Mouse (Mus musculus) spleen, adult 12 weeks (tissue): ENCODE data around the gene Vmn1r165.
"Not testable (repeated sequence)": the region's sequence is repeated elsewhere in the genome, so short reads cannot be mapped to it uniquely, and the experiment has no call there.

Source experiments
- DNase-seq: peaks from one replicate; pipeline ENCODE4 v3.0.0; 2022; ENCODE audit warnings: low spot score

Gene Vmn1r165

DNA sequence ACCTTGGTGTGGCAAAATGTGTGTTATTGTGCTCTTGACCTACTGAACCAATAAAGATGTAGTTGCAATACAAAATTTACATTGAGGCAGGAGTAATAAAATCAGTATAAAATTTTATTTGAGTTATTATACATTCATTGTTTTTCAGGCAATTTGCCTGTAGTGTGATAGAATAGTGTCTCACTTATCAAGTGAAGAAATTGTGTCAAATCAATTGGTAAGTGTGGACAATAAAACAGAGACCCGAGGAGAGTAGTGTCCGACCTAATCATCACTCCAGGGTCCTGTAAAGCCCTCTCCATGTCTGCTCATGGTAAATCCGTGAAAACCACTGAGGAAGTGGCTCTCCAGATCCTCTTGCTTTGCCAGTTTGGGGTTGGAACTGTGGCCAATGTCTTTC, at the start of gene Vmn1r165:
Vmn1r165 (plus strand) TSS at position 301 of the 400 bp plus-strand sequence.
- not testable (repeated sequence) for DNase-seq

DNA sequence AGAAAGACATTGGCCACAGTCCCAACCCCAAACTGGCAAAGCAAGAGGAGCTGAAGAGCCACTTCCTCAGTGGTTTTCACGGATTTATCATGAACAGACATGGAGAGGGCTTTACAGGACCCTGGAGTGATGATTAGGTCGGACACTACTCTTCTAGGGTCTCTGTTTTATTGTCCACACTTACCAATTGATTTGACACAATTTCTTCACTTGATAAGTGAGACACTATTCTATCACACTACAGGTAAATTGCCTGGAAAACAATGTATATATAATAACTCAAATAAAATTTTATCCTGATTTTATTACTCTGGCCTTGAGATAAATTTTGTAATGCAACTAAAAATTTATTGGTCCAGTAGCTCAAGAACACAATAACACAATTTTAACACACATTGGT, 34.5 kb downstream of the Vmn1r165 start, which contains the start of gene Vmn1r166:
Vmn1r166 (minus strand) TSS at position 101 of the 400 bp plus-strand sequence.
- DNase-seq = not testable (repeated sequence)
